Mouse (Mus musculus) limb, embryonic 15.5 days (tissue): ENCODE measurements around the gene Lrrtm3. TPM values are rescaled to one million over a fixed set of nuclear protein-coding genes. Genes with fewer than 3 reads are reported as not detected.

Experiments used
- ATAC-seq: fragments of 200-750 bp; cut with Nextera tagmentation; 2 replicates; pipeline ENCODE4 v1.8.0; 2017; ENCODE audit warnings: low read depth, moderate TSS enrichment; ENCODE audit not compliant: insufficient number of reproducible peaks, low FRiP score, low TSS enrichment
- H3K27ac ChIP-seq: fragments of 300-500 bp; sonication (generic); 2 replicates; pipeline ENCODE4 v1.5.1; 2015; ENCODE audit warnings: moderate library complexity, mild to moderate bottlenecking, inconsistent platforms
- H3K27me3 ChIP-seq: fragments of 300-500 bp; sonication (generic); 2 replicates; pipeline ENCODE4 v1.6.1; 2015; ENCODE audit warnings: inconsistent platforms
- H3K36me3 ChIP-seq: fragments of 300-500 bp; sonication (generic); 2 replicates; pipeline ENCODE4 v1.6.1; 2015; ENCODE audit warnings: inconsistent platforms
- H3K4me1 ChIP-seq: fragments of 300-500 bp; sonication (generic); 2 replicates; pipeline ENCODE4 v1.6.1; 2015; ENCODE audit warnings: inconsistent platforms
- H3K4me2 ChIP-seq: fragments of 300-500 bp; sonication (generic); 2 replicates; pipeline ENCODE4 v1.6.1; 2015; ENCODE audit warnings: mild to moderate bottlenecking, inconsistent platforms
- H3K4me3 ChIP-seq: fragments of 300-500 bp; sonication (generic); 2 replicates; pipeline ENCODE4 v1.5.1; 2015; ENCODE audit warnings: mild to moderate bottlenecking, inconsistent platforms
- H3K9ac ChIP-seq: fragments of 300-500 bp; sonication (generic); 2 replicates; pipeline ENCODE4 v1.6.1; 2015; ENCODE audit warnings: inconsistent platforms
- H3K9me3 ChIP-seq: fragments of 300-500 bp; sonication (generic); 2 replicates; pipeline ENCODE4 v1.6.1; 2016; ENCODE audit warnings: inconsistent platforms
- WGBS: fragments of 180-500 bp; shearing (Covaris S2); methylation state at CpG from one replicate; pipeline ENCODE4 v1.1.7; 2015; 5-methylcytosine and 5-hydroxymethylcytosine counted together
- polyA plus RNA-seq: library from polyadenylated mRNA; unstranded; fragments of >200 nt; fragmentation: Nextera tagmentation; extraction: Ambion mirVana; gene quantifications from 2 replicates; pipeline ENCODE4 v1.2.1, GENCODE M21; 2015

Gene Lrrtm3
- polyA plus RNA-seq, 1 experiment from 2014 or later = 3.2 TPM

- Histone ChIP-seq H3K9me3 (no peaks in the 10 kb centered on the region), H3K4me3 (no peak overlapping the region), H3K27me3 (no peaks in the 10 kb centered on the region), H3K9ac (no peak overlapping the region), H3K36me3 (no peaks in the 10 kb centered on the region), H3K4me1 (no peaks in the 10 kb centered on the region), H3K27ac (no peak overlapping the region), H3K4me2 (no peak overlapping the region)
- no peak for ATAC-seq
- 81% methylated on average over 2 of the region's 2 CpGs for WGBS
These were observed 117.8 kb downstream of the Lrrtm3 start for GRCm38 (mm10) chr10:63972300-63972699.

- ATAC-seq = no peak
- H3K36me3 ChIP-seq = no peaks in the 10 kb centered on the region
- peaks cover 6% of the 10 kb centered on the region for H3K4me1 ChIP-seq
- H3K27me3 ChIP-seq = no peaks in the 10 kb centered on the region
- no peak overlapping the region for H3K4me2 ChIP-seq
- WGBS = 27% methylated on average over 6 of the region's 7 CpGs
- no peak overlapping the region for H3K4me3 ChIP-seq
- H3K9ac ChIP-seq = no peak overlapping the region
- H3K9me3 ChIP-seq = no peaks in the 10 kb centered on the region
- H3K27ac ChIP-seq = no peak overlapping the region
These were observed 135.7 kb downstream of the Lrrtm3 start for GRCm38 (mm10) chr10:63954308-63954930.

- 83% methylated on average over 1 of the region's 1 CpGs for WGBS
- no peak overlapping the region for H3K9ac ChIP-seq
- no peaks in the 10 kb centered on the region for H3K9me3 ChIP-seq
- H3K27ac ChIP-seq = no peak overlapping the region
- H3K4me3 ChIP-seq = no peak overlapping the region
- ATAC-seq = no peak
- H3K4me2 ChIP-seq = no peak overlapping the region
- H3K27me3 ChIP-seq = no peaks in the 10 kb centered on the region
- no peaks in the 10 kb centered on the region for H3K36me3 ChIP-seq
- peaks cover 6% of the 10 kb centered on the region for H3K4me1 ChIP-seq
These were observed 138.6 kb downstream of the Lrrtm3 start for GRCm38 (mm10) chr10:63951481-63951880.

GRCm38 (mm10) chr10:63950867-63951266, 139.2 kb downstream of the Lrrtm3 start:
- no peak for ATAC-seq
- H3K27me3 ChIP-seq = no peaks in the 10 kb centered on the region
- H3K4me3 ChIP-seq = no peak overlapping the region
- H3K4me2 ChIP-seq = no peak overlapping the region
- no peaks in the 10 kb centered on the region for H3K9me3 ChIP-seq
- H3K9ac ChIP-seq = no peak overlapping the region
- H3K27ac ChIP-seq = no peak overlapping the region
- H3K4me1 ChIP-seq = peaks cover 6% of the 10 kb centered on the region
- WGBS = 42% methylated on average over 8 of the region's 8 CpGs
- H3K36me3 ChIP-seq = no peaks in the 10 kb centered on the region

- Histone ChIP-seq H3K27ac (no peak overlapping the region), H3K27me3 (no peaks in the 10 kb centered on the region), H3K9ac (no peak overlapping the region), H3K9me3 (no peaks in the 10 kb centered on the region), H3K4me3 (no peak overlapping the region), H3K4me1 (peaks cover 6% of the 10 kb centered on the region), H3K36me3 (no peaks in the 10 kb centered on the region), H3K4me2 (no peak overlapping the region)
- no peak for ATAC-seq
- 67% methylated on average over 4 of the region's 4 CpGs for WGBS
These were observed 142.8 kb downstream of the Lrrtm3 start for GRCm38 (mm10) chr10:63947266-63947665.

- no peak overlapping the region for H3K27ac ChIP-seq
- H3K4me2 ChIP-seq = no peak overlapping the region
- H3K4me3 ChIP-seq = no peak overlapping the region
- no peaks in the 10 kb centered on the region for H3K36me3 ChIP-seq
- WGBS = 49% methylated on average over 3 of the region's 3 CpGs
- H3K9me3 ChIP-seq = no peaks in the 10 kb centered on the region
- no peak for ATAC-seq
- H3K9ac ChIP-seq = no peak overlapping the region
- H3K4me1 ChIP-seq = no peaks in the 10 kb centered on the region
- no peaks in the 10 kb centered on the region for H3K27me3 ChIP-seq
These were observed 144.5 kb downstream of the Lrrtm3 start for GRCm38 (mm10) chr10:63945534-63945933.

- no peaks in the 10 kb centered on the region for H3K4me1 ChIP-seq
- no peaks in the 10 kb centered on the region for H3K9me3 ChIP-seq
- H3K4me3 ChIP-seq = no peak overlapping the region
- no peak overlapping the region for H3K9ac ChIP-seq
- WGBS = 79% methylated on average over 5 of the region's 5 CpGs
- no peak overlapping the region for H3K27ac ChIP-seq
- ATAC-seq = no peak
- no peaks in the 10 kb centered on the region for H3K36me3 ChIP-seq
- no peak overlapping the region for H3K4me2 ChIP-seq
- H3K27me3 ChIP-seq = no peaks in the 10 kb centered on the region
These were observed 156.1 kb downstream of the Lrrtm3 start for GRCm38 (mm10) chr10:63933946-63934345.

- H3K27ac ChIP-seq = no peak within 1 kb of the TSS
These were observed 162.7 kb downstream of the Lrrtm3 start, which contains the start of gene Gm10118 for GRCm38 (mm10) chr10:63927334-63927733. Gene Gm10118 (minus strand): TSS chr10:63927434.

GRCm38 (mm10) chr10:63908878-63909277, 181.2 kb downstream of the Lrrtm3 start:
- no peak for ATAC-seq
- no peak overlapping the region for H3K27ac ChIP-seq
- H3K4me2 ChIP-seq = no peak overlapping the region
- no peak overlapping the region for H3K9ac ChIP-seq
- no peak overlapping the region for H3K4me3 ChIP-seq
- no peaks in the 10 kb centered on the region for H3K9me3 ChIP-seq
- no peaks in the 10 kb centered on the region for H3K27me3 ChIP-seq
- H3K36me3 ChIP-seq = no peaks in the 10 kb centered on the region
- H3K4me1 ChIP-seq = no peaks in the 10 kb centered on the region

More at GRCm38 (mm10) chr10:63927334-63927733, 162.7 kb downstream of the Lrrtm3 start, which contains the start of gene Gm10118:
- no peaks in the 10 kb centered on the region for H3K36me3 ChIP-seq
- H3K4me2 ChIP-seq = no peak within 1 kb of the TSS
- ATAC-seq = no peak
- no peaks in the 10 kb centered on the region for H3K27me3 ChIP-seq
- no peaks in the 10 kb centered on the region for H3K9me3 ChIP-seq
- H3K4me1 ChIP-seq = no peaks in the 10 kb centered on the region
- H3K9ac ChIP-seq = no peak within 1 kb of the TSS
- H3K4me3 ChIP-seq = no peak within 1 kb of the TSS

GRCm38 (mm10) chr10:63899891-63900290, 190.2 kb downstream of the Lrrtm3 start:
- Histone ChIP-seq H3K4me1 (no peaks in the 10 kb centered on the region), H3K27me3 (no peaks in the 10 kb centered on the region), H3K36me3 (no peaks in the 10 kb centered on the region), H3K4me2 (no peak overlapping the region), H3K9me3 (no peaks in the 10 kb centered on the region), H3K4me3 (no peak overlapping the region), H3K27ac (no peak overlapping the region), H3K9ac (no peak overlapping the region)
- ATAC-seq = no peak

- no peak overlapping the region for H3K9ac ChIP-seq
- H3K27me3 ChIP-seq = no peaks in the 10 kb centered on the region
- H3K36me3 ChIP-seq = no peaks in the 10 kb centered on the region
- H3K27ac ChIP-seq = no peak overlapping the region
- H3K9me3 ChIP-seq = no peaks in the 10 kb centered on the region
- no peaks in the 10 kb centered on the region for H3K4me1 ChIP-seq
- ATAC-seq = no peak
- H3K4me3 ChIP-seq = no peak overlapping the region
- 86% methylated on average over 5 of the region's 5 CpGs for WGBS
- H3K4me2 ChIP-seq = no peak overlapping the region
These were observed 195.5 kb downstream of the Lrrtm3 start for GRCm38 (mm10) chr10:63894612-63895011.

- Histone ChIP-seq H3K9ac (no peak overlapping the region), H3K27ac (no peak overlapping the region), H3K27me3 (no peaks in the 10 kb centered on the region), H3K4me3 (no peak overlapping the region), H3K4me1 (no peaks in the 10 kb centered on the region), H3K9me3 (no peaks in the 10 kb centered on the region), H3K4me2 (no peak overlapping the region), H3K36me3 (no peaks in the 10 kb centered on the region)
- ATAC-seq = no peak
- WGBS = 79% methylated on average over 23 of the region's 23 CpGs
These were observed 203.5 kb downstream of the Lrrtm3 start for GRCm38 (mm10) chr10:63886449-63887088.
